Mouse (Mus musculus): ENCODE measurements around the gene Cnih2. TPM values are rescaled to one million over a fixed set of nuclear protein-coding genes. Genes with fewer than 3 reads are reported as not detected.
A peak's percentile ranks its signal among the peaks of the same experiment; 100 is the strongest.

Gene Cnih2
- total and polyA plus RNA-seq, 2 experiments, result 0.12 TPM; not detected in 1

DNA sequence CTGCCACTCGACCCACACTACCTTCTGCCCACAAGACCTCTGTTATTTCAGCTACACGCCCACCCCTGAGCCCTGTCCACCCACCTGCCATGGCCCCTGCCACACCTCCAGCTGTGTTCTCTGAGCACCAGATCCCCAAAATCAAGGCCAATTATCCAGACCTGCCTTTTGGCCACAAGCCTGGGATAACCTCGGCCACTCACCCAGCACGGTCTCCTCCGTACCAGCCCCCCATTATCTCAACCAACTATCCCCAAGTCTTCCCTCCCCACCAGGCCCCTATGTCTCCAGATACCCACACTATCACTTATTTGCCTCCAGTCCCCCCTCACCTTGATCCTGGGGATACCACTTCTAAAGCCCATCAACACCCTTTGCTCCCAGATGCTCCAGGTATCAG, 28.8 kb downstream of the Cnih2 start:
- Histone ChIP-seq H3K4me3 (ENCODE audit: insufficient read depth, low read depth, low read length) (no peak overlapping the region), H3K4me1 (ENCODE audit: control insufficient read depth, insufficient read depth, low read length) (peaks cover 9% of the 10 kb centered on the region; the same call in 1 of the 2 replicates)

DNA sequence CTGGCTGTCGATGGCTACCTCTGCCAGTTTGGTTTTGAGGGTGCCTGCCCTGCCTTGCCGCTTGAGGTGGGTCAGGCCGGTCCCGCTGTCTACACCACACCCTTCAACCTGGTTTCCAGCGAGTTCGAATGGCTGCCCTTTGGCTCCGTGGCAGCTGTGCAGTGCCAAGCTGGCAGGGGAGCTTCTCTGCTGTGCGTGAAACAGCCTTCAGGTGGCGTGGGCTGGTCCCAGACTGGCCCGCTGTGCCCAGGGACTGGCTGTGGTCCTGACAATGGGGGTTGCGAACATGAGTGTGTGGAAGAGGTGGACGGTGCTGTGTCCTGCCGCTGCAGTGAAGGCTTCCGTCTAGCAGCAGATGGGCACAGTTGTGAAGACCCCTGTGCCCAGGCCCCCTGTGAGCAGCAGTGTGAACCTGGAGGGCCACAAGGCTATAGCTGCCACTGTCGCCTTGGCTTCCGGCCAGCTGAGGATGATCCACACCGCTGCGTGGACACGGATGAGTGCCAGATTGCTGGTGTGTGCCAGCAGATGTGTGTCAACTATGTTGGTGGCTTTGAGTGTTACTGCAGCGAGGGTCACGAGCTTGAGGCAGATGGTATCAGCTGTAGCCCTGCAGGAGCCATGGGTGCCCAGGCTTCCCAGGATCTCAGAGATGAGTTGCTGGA, 29.6 kb downstream of the Cnih2 start:
- no peak overlapping the region for H3K27ac ChIP-seq (replicated peaks; ENCODE audit: insufficient read depth, low read depth, low read length)
- peaks cover 12% of the 10 kb centered on the region for H3K27me3 ChIP-seq (ENCODE audit: control insufficient read depth, insufficient read depth, low read length)
- H3K9ac ChIP-seq (ENCODE audit: low read depth, low read length), result peak overlapping the region; percentile 50; the same call in 1 of the 2 replicates
- no peak for DNase-seq (ENCODE audit: extremely low read depth, low read depth, low spot score)
- H3K36me3 ChIP-seq (ENCODE audit: control insufficient read depth, insufficient read depth, low read length), result no peaks in the 10 kb centered on the region
- no peaks in the 10 kb centered on the region for H3K79me2 ChIP-seq (ENCODE audit: control insufficient read depth, insufficient read depth, low read length)
- TF ChIP-seq POLR2A (IDR thresholded peaks at IDR 0.05; ENCODE audit: extremely low read depth, insufficient read depth, low read length), result no peak
- WGBS, result 35% methylated on average over 21 of the region's 21 CpGs
- H3K4me1 ChIP-seq (ENCODE audit: control insufficient read depth, insufficient read depth, low read length), result peaks cover 9% of the 10 kb centered on the region; the same call in 1 of the 2 replicates
- H3K4me3 ChIP-seq (ENCODE audit: insufficient read depth, low read depth, low read length), result peak overlapping the region; percentile 53; the same call in 1 of the 2 replicates

More for the DNA sequence above, 28.8 kb downstream of the Cnih2 start:
- peaks cover 12% of the 10 kb centered on the region for H3K27me3 ChIP-seq (ENCODE audit: control insufficient read depth, insufficient read depth, low read length)
- DNase-seq (ENCODE audit: extremely low read depth, low read depth, low spot score), result no peak
- no peak overlapping the region for H3K9ac ChIP-seq (ENCODE audit: low read depth, low read length)
- H3K79me2 ChIP-seq (ENCODE audit: control insufficient read depth, insufficient read depth, low read length), result no peaks in the 10 kb centered on the region
- no peak for TF ChIP-seq POLR2A (IDR thresholded peaks at IDR 0.05; ENCODE audit: extremely low read depth, insufficient read depth, low read length)
- TF ChIP-seq CTCF (IDR thresholded peaks at IDR 0.05; ENCODE audit: low read depth, low read length), result no peak
- H3K36me3 ChIP-seq (ENCODE audit: control insufficient read depth, insufficient read depth, low read length), result no peaks in the 10 kb centered on the region
- no peak overlapping the region for H3K27ac ChIP-seq (replicated peaks; ENCODE audit: insufficient read depth, low read depth, low read length)
- 90% methylated on average over 5 of the region's 5 CpGs for WGBS

DNA sequence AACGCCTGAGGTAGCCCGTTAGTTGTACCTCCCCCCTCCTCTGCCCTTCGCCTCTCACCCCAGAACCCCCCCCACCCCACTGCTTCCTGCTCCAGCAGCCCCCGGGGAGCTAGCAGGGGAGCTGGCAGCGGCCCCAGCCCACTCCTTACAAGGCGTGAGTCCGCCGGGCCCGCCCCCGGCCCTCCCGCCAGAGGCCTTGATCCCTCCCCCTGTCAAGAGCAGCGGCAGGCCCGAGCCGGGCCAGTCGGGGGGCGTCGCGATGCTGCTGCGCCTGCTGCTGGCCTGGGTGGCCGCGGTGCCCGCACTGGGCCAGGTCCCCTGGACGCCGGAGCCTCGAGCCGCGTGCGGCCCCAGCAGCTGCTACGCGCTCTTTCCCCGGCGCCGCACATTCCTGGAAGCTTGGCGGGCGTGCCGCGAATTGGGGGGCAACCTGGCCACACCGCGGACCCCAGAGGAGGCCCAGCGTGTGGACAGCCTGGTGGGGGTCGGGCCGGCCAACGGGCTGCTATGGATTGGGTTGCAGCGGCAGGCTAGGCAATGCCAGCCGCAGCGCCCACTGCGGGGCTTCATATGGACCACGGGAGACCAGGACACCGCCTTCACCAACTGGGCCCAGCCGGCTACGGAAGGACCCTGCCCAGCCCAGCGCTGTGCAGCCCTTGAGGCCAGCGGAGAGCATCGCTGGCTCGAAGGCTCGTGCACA, 30.3 kb downstream of the Cnih2 start, which contains the start of gene Cd248:
TSS of gene Cd248 (plus strand) at position 212 of the 703 bp plus-strand sequence.
- TF ChIP-seq CTCF (IDR thresholded peaks at IDR 0.05; ENCODE audit: low read depth, low read length) (no peak), POLR2A (IDR thresholded peaks at IDR 0.05; ENCODE audit: extremely low read depth, insufficient read depth, low read length) (0 out of 2 replicates have a peak, but pooled peaks have one; percentile 15)
- no peak for DNase-seq (ENCODE audit: extremely low read depth, low read depth, low spot score)
- 3% methylated on average over 55 of the region's 56 CpGs for WGBS
- peaks cover 9% of the 10 kb centered on the region; the same call in 1 of the 2 replicates for H3K4me1 ChIP-seq (ENCODE audit: control insufficient read depth, insufficient read depth, low read length)
- peak within 1 kb of the TSS; percentile 53; the same call in 1 of the 2 replicates for H3K4me3 ChIP-seq (ENCODE audit: insufficient read depth, low read depth, low read length)
- no peaks in the 10 kb centered on the region for H3K79me2 ChIP-seq (ENCODE audit: control insufficient read depth, insufficient read depth, low read length)
- peaks cover 12% of the 10 kb centered on the region for H3K27me3 ChIP-seq (ENCODE audit: control insufficient read depth, insufficient read depth, low read length)
- H3K9ac ChIP-seq (ENCODE audit: low read depth, low read length), result peak within 1 kb of the TSS; percentile 50
- no peaks in the 10 kb centered on the region for H3K36me3 ChIP-seq (ENCODE audit: control insufficient read depth, insufficient read depth, low read length)
- peak within 1 kb of the TSS; percentile 46; the same call in 1 of the 2 replicates for H3K27ac ChIP-seq (replicated peaks; ENCODE audit: insufficient read depth, low read depth, low read length)

DNA sequence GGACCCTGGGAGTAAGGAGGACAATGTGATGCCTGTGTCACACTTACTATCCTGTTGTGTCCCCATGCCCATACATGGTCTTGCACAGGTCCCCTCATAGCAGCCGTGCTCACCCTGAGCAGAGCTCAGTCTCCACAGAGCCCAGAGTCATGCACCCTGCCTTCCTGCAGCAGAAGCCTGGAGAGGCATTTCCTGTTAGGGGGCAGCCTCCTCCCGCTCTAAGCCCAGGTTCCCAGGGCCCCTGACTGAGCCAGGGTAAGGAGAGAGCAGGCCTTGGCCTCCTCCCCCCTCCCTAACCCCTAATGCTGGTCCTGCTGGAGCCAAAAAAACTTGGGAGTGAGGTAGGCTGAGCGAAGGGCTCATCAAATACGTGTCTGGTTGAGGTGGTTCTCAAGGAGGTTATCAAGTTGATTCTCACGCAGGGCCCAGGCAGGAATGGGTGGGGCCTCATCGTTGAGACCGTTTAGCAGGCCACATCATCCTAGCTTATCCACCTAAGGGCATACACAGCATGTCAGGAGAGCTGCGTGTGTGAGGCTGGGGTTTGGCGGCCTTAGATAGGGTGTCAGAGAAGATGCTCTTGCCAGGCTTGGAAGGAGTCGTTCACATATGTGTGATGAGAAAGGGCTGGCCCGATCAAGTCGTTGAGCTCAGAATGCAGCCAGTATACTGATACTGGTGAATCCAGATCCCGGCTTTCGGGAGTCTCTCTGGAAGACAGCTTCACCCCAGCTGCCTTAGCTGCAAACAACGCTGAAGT, 31.1 kb downstream of the Cnih2 start:
- Histone ChIP-seq H3K27ac (replicated peaks; ENCODE audit: insufficient read depth, low read depth, low read length) (peak overlapping the region; percentile 46; the same call in 1 of the 2 replicates), H3K4me1 (ENCODE audit: control insufficient read depth, insufficient read depth, low read length) (peaks cover 5% of the 10 kb centered on the region; the same call in 1 of the 2 replicates), H3K36me3 (ENCODE audit: control insufficient read depth, insufficient read depth, low read length) (no peaks in the 10 kb centered on the region), H3K27me3 (ENCODE audit: control insufficient read depth, insufficient read depth, low read length) (peaks cover 12% of the 10 kb centered on the region), H3K9ac (ENCODE audit: low read depth, low read length) (no peak overlapping the region), H3K79me2 (ENCODE audit: control insufficient read depth, insufficient read depth, low read length) (no peaks in the 10 kb centered on the region), H3K4me3 (ENCODE audit: insufficient read depth, low read depth, low read length) (no peak overlapping the region)
- no peak for TF ChIP-seq POLR2A (IDR thresholded peaks at IDR 0.05; ENCODE audit: extremely low read depth, insufficient read depth, low read length)
- no peak for TF ChIP-seq CTCF (IDR thresholded peaks at IDR 0.05; ENCODE audit: low read depth, low read length)
- DNase-seq (ENCODE audit: extremely low read depth, low read depth, low spot score), result no peak
- 19% methylated on average over 15 of the region's 15 CpGs for WGBS

DNA sequence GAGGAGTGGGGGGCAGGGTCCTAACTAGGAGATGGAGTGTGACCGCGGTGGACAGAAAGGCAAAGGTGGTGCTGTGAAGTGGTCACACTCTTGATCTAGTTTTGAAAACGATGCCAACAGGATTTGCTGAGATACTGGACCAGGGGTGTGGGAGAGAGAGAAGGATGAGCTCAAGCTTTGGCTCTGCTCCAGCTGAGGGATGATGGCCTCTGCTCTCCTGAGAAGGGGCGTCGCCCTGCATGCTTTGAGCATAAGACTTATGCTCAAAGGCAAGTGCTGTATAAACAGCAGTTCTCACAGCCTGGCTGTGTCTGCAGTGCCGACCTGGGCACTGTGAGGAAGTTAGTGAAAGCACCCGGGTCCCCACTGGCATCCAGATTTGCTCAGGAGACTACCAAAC, 33.2 kb downstream of the Cnih2 start:
- Histone ChIP-seq H3K27me3 (ENCODE audit: control insufficient read depth, insufficient read depth, low read length) (peaks cover 12% of the 10 kb centered on the region), H3K27ac (replicated peaks; ENCODE audit: insufficient read depth, low read depth, low read length) (no peak overlapping the region), H3K4me1 (ENCODE audit: control insufficient read depth, insufficient read depth, low read length) (no peaks in the 10 kb centered on the region), H3K79me2 (ENCODE audit: control insufficient read depth, insufficient read depth, low read length) (no peaks in the 10 kb centered on the region), H3K9ac (ENCODE audit: low read depth, low read length) (no peak overlapping the region), H3K4me3 (ENCODE audit: insufficient read depth, low read depth, low read length) (no peak overlapping the region), H3K36me3 (ENCODE audit: control insufficient read depth, insufficient read depth, low read length) (no peaks in the 10 kb centered on the region)
- 69% methylated on average over 7 of the region's 7 CpGs for WGBS
- TF ChIP-seq POLR2A (IDR thresholded peaks at IDR 0.05; ENCODE audit: extremely low read depth, insufficient read depth, low read length), result no peak
- TF ChIP-seq CTCF (IDR thresholded peaks at IDR 0.05; ENCODE audit: low read depth, low read length), result no peak
- no peak for DNase-seq (ENCODE audit: extremely low read depth, low read depth, low spot score)
